Mouse (Mus musculus) gastrocnemius, postnatal 14 days (tissue): ENCODE measurements around the gene Ninj2. TPM values are rescaled to one million over a fixed set of nuclear protein-coding genes. Genes with fewer than 3 reads are reported as not detected.

Source experiments
- DNase-seq: peaks from one replicate; pipeline ENCODE4 v3.0.0; 2021; ENCODE audit warnings: mixed read lengths
- intact Hi-C: fragments of 180-260 bp; cut with DNase I; formaldehyde crosslinking; loops from one replicate; pipeline ENCODE4 v1.15.1; 2025; ENCODE audit warnings: low total_unique reads
- total RNA-seq, 2 experiments: library from RNA; stranded (reverse); gene quantifications; 2 replicates each; pipeline ENCODE4 v1.2.3; 2021

Gene Ninj2
- total RNA-seq, 2 experiments from 2014 or later = not detected

GRCm38 (mm10) chr6:120090712-120091248 is 2.4 kb upstream of the Ninj2 start:
- no peak for DNase-seq
- intact Hi-C loops = no loop called here

GRCm38 (mm10) chr6:120091956-120092355 is 1.2 kb upstream of the Ninj2 start:
- intact Hi-C loops = no loop called here
- no peak for DNase-seq

GRCm38 (mm10) chr6:120094091-120094776 is 1.1 kb downstream of the Ninj2 start:
- intact Hi-C loops = no loop called here
- DNase-seq = no peak

GRCm38 (mm10) chr6:120095096-120095495 is 1.9 kb downstream of the Ninj2 start:
- intact Hi-C loops = no loop called here
- DNase-seq = no peak

GRCm38 (mm10) chr6:120095501-120095900 is 2.4 kb downstream of the Ninj2 start:
- no peak for DNase-seq
- intact Hi-C loops = no loop called here

- intact Hi-C loops = no loop called here
- no peak for DNase-seq
Observed at GRCm38 (mm10) chr6:120099392-120099791, 6.2 kb downstream of the Ninj2 start.

GRCm38 (mm10) chr6:120101221-120101620 is 8.1 kb downstream of the Ninj2 start:
- intact Hi-C loops = loop anchor here (10.0 kb wide), 1 partner anchor 46 kb away; no protein-coding TSS in a partner anchor
- DNase-seq = no peak

- no peak for DNase-seq
- intact Hi-C loops = loop anchor here (10.0 kb wide), 1 partner anchor 47 kb away; no protein-coding TSS in a partner anchor
Observed at GRCm38 (mm10) chr6:120101996-120102395, 8.8 kb downstream of the Ninj2 start.

GRCm38 (mm10) chr6:120103104-120103503 is 10.0 kb downstream of the Ninj2 start:
- intact Hi-C loops = loop anchor here (10.0 kb wide), 1 partner anchor 48 kb away; no protein-coding TSS in a partner anchor

GRCm38 (mm10) chr6:120105055-120105454 is 11.9 kb downstream of the Ninj2 start:
- intact Hi-C loops = loop anchor here (5.0 to 10.0 kb wide), 2 partner anchors 50 to 52 kb away; no protein-coding TSS in a partner anchor
- no peak for DNase-seq

More at GRCm38 (mm10) chr6:120103104-120103503, 10.0 kb downstream of the Ninj2 start:
- DNase-seq = no peak

GRCm38 (mm10) chr6:120107586-120107985 is 14.4 kb downstream of the Ninj2 start:
- DNase-seq = no peak
- intact Hi-C loops = loop anchor here (5.0 to 10.0 kb wide), 2 partner anchors 50 to 53 kb away; no protein-coding TSS in a partner anchor

- intact Hi-C loops = loop anchor here (5.0 to 10.0 kb wide), 2 partner anchors 49 to 53 kb away; no protein-coding TSS in a partner anchor
- DNase-seq = no peak
Observed at GRCm38 (mm10) chr6:120108061-120108460, 14.9 kb downstream of the Ninj2 start.

GRCm38 (mm10) chr6:120109173-120109572 is 16.0 kb downstream of the Ninj2 start:
- DNase-seq = peak; percentile 87

GRCm38 (mm10) chr6:120109932-120110331 is 16.8 kb downstream of the Ninj2 start:
- DNase-seq = no peak
- intact Hi-C loops = loop anchor here (5.0 to 10.0 kb wide), 2 partner anchors 47 to 55 kb away; no protein-coding TSS in a partner anchor

More at GRCm38 (mm10) chr6:120109173-120109572, 16.0 kb downstream of the Ninj2 start:
- intact Hi-C loops = loop anchor here (5.0 to 10.0 kb wide), 2 partner anchors 48 to 54 kb away; no protein-coding TSS in a partner anchor

GRCm38 (mm10) chr6:120110738-120111409 is 17.7 kb downstream of the Ninj2 start:
- intact Hi-C loops = no loop called here

GRCm38 (mm10) chr6:120111410-120111783 is 18.2 kb downstream of the Ninj2 start:
- intact Hi-C loops = no loop called here
- DNase-seq = no peak

More at GRCm38 (mm10) chr6:120110738-120111409, 17.7 kb downstream of the Ninj2 start:
- DNase-seq = no peak

GRCm38 (mm10) chr6:120111984-120112803 is 19.0 kb downstream of the Ninj2 start:
- intact Hi-C loops = no loop called here
- DNase-seq = peak; percentile 89

GRCm38 (mm10) chr6:120113856-120114255 is 20.7 kb downstream of the Ninj2 start:
- DNase-seq = no peak
- intact Hi-C loops = no loop called here

GRCm38 (mm10) chr6:120114271-120114670 is 21.1 kb downstream of the Ninj2 start:
- intact Hi-C loops = no loop called here
- DNase-seq = no peak
